Mouse (Mus musculus): ENCODE results near the gene Cracr2a. TPM values are rescaled to one million over a fixed set of nuclear protein-coding genes. Genes with fewer than 3 reads are reported as not detected.

The Cracr2a gene
- polyA plus RNA-seq, 1 experiment from 2014 or later: 0.41 TPM

GRCm38 (mm10) chr6:127531412-127532205, 29.5 kb upstream of the Cracr2a start:
- Histone ChIP-seq H3K9me3 (ENCODE audit: control insufficient read depth, low read length) (no peaks in the 10 kb centered on the region), H3K9ac (replicated peaks; ENCODE audit: low read length) (no peak overlapping the region), H3K4me2 (ENCODE audit: low read length) (no peak overlapping the region), H3K27me3 (ENCODE audit: control insufficient read depth, insufficient read depth, low read length) (no peaks in the 10 kb centered on the region), H3K36me3 (ENCODE audit: control insufficient read depth, insufficient read depth, low read length) (no peaks in the 10 kb centered on the region), H3K27ac (replicated peaks; ENCODE audit: low read depth, low read length) (no peak overlapping the region), H3K4me3 (replicated peaks; ENCODE audit: low read depth, low read length) (no peak overlapping the region), H3K4me1 (ENCODE audit: control insufficient read depth, insufficient read depth, low read length) (no peaks in the 10 kb centered on the region)
- 49% methylated on average over 3 of the region's 3 CpGs for WGBS
- ATAC-seq (ENCODE audit: low FRiP score, low TSS enrichment) (no peak), DNase-seq (no peak)

GRCm38 (mm10) chr6:127532304-127532703, 28.8 kb upstream of the Cracr2a start:
- H3K36me3 ChIP-seq (ENCODE audit: control insufficient read depth, insufficient read depth, low read length): no peaks in the 10 kb centered on the region
- ATAC-seq (ENCODE audit: low FRiP score, low TSS enrichment) (no peak), DNase-seq (no peak)
- WGBS: 88% methylated on average over 5 of the region's 5 CpGs
- H3K27me3 ChIP-seq (ENCODE audit: control insufficient read depth, insufficient read depth, low read length): no peaks in the 10 kb centered on the region
- H3K4me3 ChIP-seq (replicated peaks; ENCODE audit: low read depth, low read length): no peak overlapping the region
- H3K9ac ChIP-seq (replicated peaks; ENCODE audit: low read length): no peak overlapping the region
- H3K4me2 ChIP-seq (ENCODE audit: low read length): no peak overlapping the region
- H3K9me3 ChIP-seq (ENCODE audit: control insufficient read depth, low read length): no peaks in the 10 kb centered on the region
- no peaks in the 10 kb centered on the region for H3K4me1 ChIP-seq (ENCODE audit: control insufficient read depth, insufficient read depth, low read length)
- no peak overlapping the region for H3K27ac ChIP-seq (replicated peaks; ENCODE audit: low read depth, low read length)

DNA sequence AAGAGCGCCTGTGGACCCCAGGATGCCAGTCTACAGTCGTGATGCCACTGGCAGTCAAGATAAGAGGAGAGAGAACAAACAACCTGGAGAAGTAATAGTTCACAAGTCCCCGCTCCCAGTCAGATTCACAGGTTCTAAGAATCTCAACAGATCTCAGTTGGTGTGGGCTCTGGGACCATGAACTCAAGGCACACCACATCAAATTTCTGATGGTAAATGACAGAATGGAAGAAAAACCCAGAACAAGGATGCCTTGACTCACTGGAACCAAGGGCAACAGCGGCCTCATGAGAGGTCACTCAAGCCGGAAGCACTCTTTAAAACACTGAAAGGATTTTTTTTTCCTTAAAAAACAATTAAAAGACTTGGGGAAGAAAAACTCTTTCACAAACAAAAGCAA, 27.4 kb upstream of the Cracr2a start:
- H3K4me2 ChIP-seq (ENCODE audit: low read length): no peak overlapping the region
- ATAC-seq (ENCODE audit: low FRiP score, low TSS enrichment) (no peak), DNase-seq (no peak)
- 82% methylated on average over 5 of the region's 5 CpGs for WGBS
- no peaks in the 10 kb centered on the region for H3K36me3 ChIP-seq (ENCODE audit: control insufficient read depth, insufficient read depth, low read length)
- H3K27ac ChIP-seq (replicated peaks; ENCODE audit: low read depth, low read length): no peak overlapping the region
- H3K27me3 ChIP-seq (ENCODE audit: control insufficient read depth, insufficient read depth, low read length): no peaks in the 10 kb centered on the region
- H3K4me3 ChIP-seq (replicated peaks; ENCODE audit: low read depth, low read length): no peak overlapping the region
- no peaks in the 10 kb centered on the region for H3K9me3 ChIP-seq (ENCODE audit: control insufficient read depth, low read length)
- no peaks in the 10 kb centered on the region for H3K4me1 ChIP-seq (ENCODE audit: control insufficient read depth, insufficient read depth, low read length)
- no peak overlapping the region for H3K9ac ChIP-seq (replicated peaks; ENCODE audit: low read length)

GRCm38 (mm10) chr6:127537035-127537434, 24.1 kb upstream of the Cracr2a start:
- DNase-seq (no peak), ATAC-seq (ENCODE audit: low FRiP score, low TSS enrichment) (no peak)
- Histone ChIP-seq H3K4me1 (ENCODE audit: control insufficient read depth, insufficient read depth, low read length) (no peaks in the 10 kb centered on the region), H3K4me3 (replicated peaks; ENCODE audit: low read depth, low read length) (no peak overlapping the region), H3K27ac (replicated peaks; ENCODE audit: low read depth, low read length) (no peak overlapping the region), H3K27me3 (ENCODE audit: control insufficient read depth, insufficient read depth, low read length) (no peaks in the 10 kb centered on the region), H3K9me3 (ENCODE audit: control insufficient read depth, low read length) (no peaks in the 10 kb centered on the region), H3K36me3 (ENCODE audit: control insufficient read depth, insufficient read depth, low read length) (no peaks in the 10 kb centered on the region), H3K9ac (replicated peaks; ENCODE audit: low read length) (no peak overlapping the region), H3K4me2 (ENCODE audit: low read length) (no peak overlapping the region)
- 84% methylated on average over 7 of the region's 7 CpGs for WGBS

GRCm38 (mm10) chr6:127538118-127538517, 23.0 kb upstream of the Cracr2a start:
- Histone ChIP-seq H3K9ac (replicated peaks; ENCODE audit: low read length) (no peak overlapping the region), H3K9me3 (ENCODE audit: control insufficient read depth, low read length) (no peaks in the 10 kb centered on the region), H3K4me3 (replicated peaks; ENCODE audit: low read depth, low read length) (no peak overlapping the region), H3K4me2 (ENCODE audit: low read length) (no peak overlapping the region), H3K4me1 (ENCODE audit: control insufficient read depth, insufficient read depth, low read length) (no peaks in the 10 kb centered on the region), H3K27me3 (ENCODE audit: control insufficient read depth, insufficient read depth, low read length) (no peaks in the 10 kb centered on the region), H3K36me3 (ENCODE audit: control insufficient read depth, insufficient read depth, low read length) (no peaks in the 10 kb centered on the region), H3K27ac (replicated peaks; ENCODE audit: low read depth, low read length) (no peak overlapping the region)
- no peak for ATAC-seq (ENCODE audit: low FRiP score, low TSS enrichment)
- no peak for DNase-seq
- 77% methylated on average over 2 of the region's 2 CpGs for WGBS

DNA sequence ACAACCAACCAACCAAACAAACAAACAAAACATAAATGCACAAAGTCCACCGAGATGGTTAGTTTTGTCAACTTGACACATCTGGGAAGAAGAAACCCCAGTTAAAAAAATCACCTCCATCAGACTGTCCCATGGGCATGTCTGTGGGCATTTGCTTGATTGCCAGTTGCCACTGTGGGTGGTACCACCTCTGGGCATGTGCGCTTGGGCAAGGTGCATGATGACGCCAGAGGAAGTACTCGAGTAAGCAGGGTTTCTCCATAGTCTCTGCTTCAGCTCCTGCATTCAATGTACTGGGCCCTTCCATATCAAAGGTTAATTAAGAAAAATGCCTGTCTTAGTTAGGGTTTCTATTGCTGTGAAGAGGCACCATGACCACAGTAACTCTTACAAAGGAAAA, 21.9 kb upstream of the Cracr2a start:
- Histone ChIP-seq H3K36me3 (ENCODE audit: control insufficient read depth, insufficient read depth, low read length) (no peaks in the 10 kb centered on the region), H3K27ac (replicated peaks; ENCODE audit: low read depth, low read length) (no peak overlapping the region), H3K4me2 (ENCODE audit: low read length) (no peak overlapping the region), H3K4me1 (ENCODE audit: control insufficient read depth, insufficient read depth, low read length) (no peaks in the 10 kb centered on the region), H3K9ac (replicated peaks; ENCODE audit: low read length) (no peak overlapping the region), H3K9me3 (ENCODE audit: control insufficient read depth, low read length) (no peaks in the 10 kb centered on the region), H3K4me3 (replicated peaks; ENCODE audit: low read depth, low read length) (no peak overlapping the region), H3K27me3 (ENCODE audit: control insufficient read depth, insufficient read depth, low read length) (no peaks in the 10 kb centered on the region)
- DNase-seq (no peak), ATAC-seq (ENCODE audit: low FRiP score, low TSS enrichment) (no peak)
- WGBS: 89% methylated on average over 4 of the region's 4 CpGs

GRCm38 (mm10) chr6:127539659-127540058, 21.5 kb upstream of the Cracr2a start:
- Histone ChIP-seq H3K4me3 (replicated peaks; ENCODE audit: low read depth, low read length) (no peak overlapping the region), H3K27ac (replicated peaks; ENCODE audit: low read depth, low read length) (no peak overlapping the region), H3K9me3 (ENCODE audit: control insufficient read depth, low read length) (no peaks in the 10 kb centered on the region), H3K4me2 (ENCODE audit: low read length) (no peak overlapping the region), H3K27me3 (ENCODE audit: control insufficient read depth, insufficient read depth, low read length) (no peaks in the 10 kb centered on the region), H3K36me3 (ENCODE audit: control insufficient read depth, insufficient read depth, low read length) (no peaks in the 10 kb centered on the region), H3K4me1 (ENCODE audit: control insufficient read depth, insufficient read depth, low read length) (no peaks in the 10 kb centered on the region), H3K9ac (replicated peaks; ENCODE audit: low read length) (no peak overlapping the region)
- WGBS: 69% methylated on average over 5 of the region's 5 CpGs
- ATAC-seq (ENCODE audit: low FRiP score, low TSS enrichment) (no peak), DNase-seq (no peak)

GRCm38 (mm10) chr6:127540517-127540916, 20.6 kb upstream of the Cracr2a start:
- Histone ChIP-seq H3K4me3 (replicated peaks; ENCODE audit: low read depth, low read length) (no peak overlapping the region), H3K27ac (replicated peaks; ENCODE audit: low read depth, low read length) (no peak overlapping the region), H3K4me2 (ENCODE audit: low read length) (no peak overlapping the region), H3K27me3 (ENCODE audit: control insufficient read depth, insufficient read depth, low read length) (no peaks in the 10 kb centered on the region), H3K36me3 (ENCODE audit: control insufficient read depth, insufficient read depth, low read length) (no peaks in the 10 kb centered on the region), H3K4me1 (ENCODE audit: control insufficient read depth, insufficient read depth, low read length) (no peaks in the 10 kb centered on the region), H3K9ac (replicated peaks; ENCODE audit: low read length) (no peak overlapping the region), H3K9me3 (ENCODE audit: control insufficient read depth, low read length) (no peaks in the 10 kb centered on the region)
- WGBS: 79% methylated on average over 4 of the region's 4 CpGs
- DNase-seq: no peak
- ATAC-seq (ENCODE audit: low FRiP score, low TSS enrichment): no peak
